Mouse (Mus musculus) ES-Bruce4 (cell line): ENCODE data around the gene Ewsr1. TPM values are rescaled to one million over a fixed set of nuclear protein-coding genes. Genes with fewer than 3 reads are reported as not detected.

Source experiments
- H3K27ac ChIP-seq: 2 replicates; pipeline ENCODE4 v1.5.1; 2012; ENCODE audit warnings: low read length, inconsistent platforms; ENCODE audit not compliant: insufficient read depth
- H3K27me3 ChIP-seq: 2 replicates; pipeline ENCODE4 v1.6.1; 2012; ENCODE audit warnings: mild to moderate bottlenecking, low read length, inconsistent platforms; ENCODE audit not compliant: control insufficient read depth, poor library complexity, insufficient read depth, severe bottlenecking
- H3K36me3 ChIP-seq: 2 replicates; pipeline ENCODE4 v1.6.1; 2012; ENCODE audit warnings: inconsistent platforms, mild to moderate bottlenecking, low read length, moderate library complexity; ENCODE audit not compliant: control insufficient read depth, poor library complexity, insufficient read depth, severe bottlenecking
- H3K4me1 ChIP-seq: one replicate; pipeline ENCODE4 v1.8.1; 2011; ENCODE audit warnings: low read length; ENCODE audit not compliant: control insufficient read depth, insufficient read depth
- H3K4me3 ChIP-seq: 2 replicates; pipeline ENCODE4 v1.5.1; 2011; ENCODE audit warnings: low read depth, mild to moderate bottlenecking, low read length
- H3K9ac ChIP-seq: 2 replicates; pipeline ENCODE4 v1.6.1; 2012; ENCODE audit warnings: low read depth, mild to moderate bottlenecking, inconsistent platforms; ENCODE audit not compliant: poor library complexity, severe bottlenecking
- H3K9me3 ChIP-seq: replicated peaks from 2 replicates; pipeline ENCODE4 v1.6.1; 2012; ENCODE audit warnings: mild to moderate bottlenecking, low read length, inconsistent platforms; ENCODE audit not compliant: control insufficient read depth, poor library complexity, insufficient read depth, severe bottlenecking
- CTCF ChIP-seq: IDR thresholded peaks from one replicate; pipeline ENCODE4 v1.8.1; 2011; ENCODE audit warnings: low read depth, low read length
- EP300 ChIP-seq: IDR thresholded peaks from 2 replicates; pipeline ENCODE4 v1.6.1; 2011; ENCODE audit warnings: low read depth, low read length; ENCODE audit not compliant: insufficient read depth
- POLR2A ChIP-seq: IDR thresholded peaks from one replicate; pipeline ENCODE4 v1.8.1; 2011; ENCODE audit warnings: low read length; ENCODE audit not compliant: insufficient read depth
- polyA plus RNA-seq: library from polyadenylated mRNA; stranded (reverse); fragments of >200 nt; gene quantifications from 2 replicates; pipeline ENCODE4 v1.2.4, GENCODE M21; 2011; ENCODE audit warnings: low read depth; ENCODE audit not compliant: missing spikeins, insufficient read depth, insufficient read length

Ewsr1 gene
- polyA plus RNA-seq, result 1,045 and 1,093 TPM in 2 replicates

- Histone ChIP-seq H3K27ac (peak within 1 kb of the TSS; percentile 57), H3K36me3 (peaks cover 6% of the 10 kb centered on the region), H3K9me3 (no peaks in the 10 kb centered on the region), H3K9ac (peak within 1 kb of the TSS; percentile 99), H3K4me1 (peaks cover 3% of the 10 kb centered on the region), H3K4me3 (peak within 1 kb of the TSS; percentile 80), H3K27me3 (no peaks in the 10 kb centered on the region)
- TF ChIP-seq CTCF, result no peak
- peak; percentile 54; the same call in 1 of the 2 replicates for TF ChIP-seq EP300
- TF ChIP-seq POLR2A, result peak; percentile 67
Measured at GRCm38 (mm10) chr11:5098736-5099542, at the start of gene Ewsr1, which contains the start of gene Rhbdd3. Ewsr1 (minus strand) TSS chr11:5099266. Rhbdd3 (plus strand) TSS chr11:5098926.

- no peaks in the 10 kb centered on the region for H3K4me1 ChIP-seq
- no peaks in the 10 kb centered on the region for H3K9me3 ChIP-seq
- H3K9ac ChIP-seq, result no peak overlapping the region
- H3K27ac ChIP-seq, result no peak overlapping the region
- H3K4me3 ChIP-seq, result no peak overlapping the region
- TF ChIP-seq POLR2A, result no peak
- no peak for TF ChIP-seq EP300
- no peak for TF ChIP-seq CTCF
- H3K36me3 ChIP-seq, result no peaks in the 10 kb centered on the region
- H3K27me3 ChIP-seq, result no peaks in the 10 kb centered on the region
Measured at GRCm38 (mm10) chr11:5145600-5145999, 46.5 kb upstream of the Ewsr1 start.

GRCm38 (mm10) chr11:5141965-5142364 is 42.9 kb upstream of the Ewsr1 start:
- H3K4me1 ChIP-seq, result no peaks in the 10 kb centered on the region
- no peak overlapping the region for H3K4me3 ChIP-seq
- H3K27ac ChIP-seq, result no peak overlapping the region
- no peaks in the 10 kb centered on the region for H3K27me3 ChIP-seq
- TF ChIP-seq POLR2A (no peak), EP300 (no peak)
- H3K9ac ChIP-seq, result no peak overlapping the region
- no peaks in the 10 kb centered on the region for H3K9me3 ChIP-seq
- no peaks in the 10 kb centered on the region for H3K36me3 ChIP-seq

DNA sequence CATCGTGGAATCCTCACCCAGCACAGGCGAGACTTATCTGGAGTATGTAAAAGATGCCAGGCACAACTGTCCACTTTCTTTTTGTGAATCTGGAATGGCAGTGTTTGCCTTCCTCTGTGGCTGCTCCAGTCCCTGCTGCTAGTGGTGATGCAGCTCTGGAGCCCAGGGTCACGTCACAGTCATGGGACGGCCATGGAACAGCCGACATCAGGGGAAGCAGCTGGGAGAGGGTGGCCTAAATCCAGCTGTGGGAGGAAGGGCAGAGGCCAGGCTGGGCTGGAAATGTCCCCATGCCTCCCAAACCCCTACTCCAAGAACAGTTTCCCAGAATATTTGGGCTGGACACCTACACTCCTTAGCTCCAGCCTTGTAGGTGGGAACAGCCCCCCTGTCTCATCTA is 42.2 kb upstream of the Ewsr1 start:
- Histone ChIP-seq H3K9me3 (no peaks in the 10 kb centered on the region), H3K27ac (no peak overlapping the region), H3K4me1 (no peaks in the 10 kb centered on the region), H3K27me3 (no peaks in the 10 kb centered on the region), H3K36me3 (no peaks in the 10 kb centered on the region), H3K9ac (no peak overlapping the region), H3K4me3 (no peak overlapping the region)
- TF ChIP-seq POLR2A, result no peak
- no peak for TF ChIP-seq CTCF
- TF ChIP-seq EP300, result no peak

GRCm38 (mm10) chr11:5140619-5141018 is 41.6 kb upstream of the Ewsr1 start:
- TF ChIP-seq POLR2A, result no peak
- no peak for TF ChIP-seq CTCF
- TF ChIP-seq EP300, result no peak
- H3K4me1 ChIP-seq, result no peaks in the 10 kb centered on the region
- H3K9me3 ChIP-seq, result no peaks in the 10 kb centered on the region
- no peak overlapping the region for H3K9ac ChIP-seq
- no peaks in the 10 kb centered on the region for H3K36me3 ChIP-seq
- H3K4me3 ChIP-seq, result 0 out of 2 replicates have a peak overlapping the region, but pooled peaks have one; percentile 8
- H3K27ac ChIP-seq, result no peak overlapping the region
- no peaks in the 10 kb centered on the region for H3K27me3 ChIP-seq

GRCm38 (mm10) chr11:5139372-5139771 is 40.3 kb upstream of the Ewsr1 start:
- no peak overlapping the region for H3K9ac ChIP-seq
- no peak overlapping the region for H3K4me3 ChIP-seq
- H3K4me1 ChIP-seq, result no peaks in the 10 kb centered on the region
- no peaks in the 10 kb centered on the region for H3K36me3 ChIP-seq
- H3K27me3 ChIP-seq, result no peaks in the 10 kb centered on the region
- H3K27ac ChIP-seq, result no peak overlapping the region
- TF ChIP-seq POLR2A (no peak), EP300 (no peak), CTCF (no peak)
- no peaks in the 10 kb centered on the region for H3K9me3 ChIP-seq
